Mouse (Mus musculus): Measurements from ENCODE around the gene Hsd17b3.

Gene Hsd17b3

GRCm38 (mm10) chr13:64089130-64089529, at the start of gene Hsd17b3:
Gene Hsd17b3 (minus strand): TSS chr13:64089230.
- no peak for DNase-seq (ENCODE audit: extremely low read depth, low read depth, low spot score)

- no peak for DNase-seq (ENCODE audit: extremely low read depth, low read depth, low spot score)
These were observed 40.8 kb upstream of the Hsd17b3 start for GRCm38 (mm10) chr13:64129616-64130375.

- no peak for DNase-seq (ENCODE audit: extremely low read depth, low read depth, low spot score)
These were observed 40.0 kb upstream of the Hsd17b3 start, which contains the start of gene Slc35d2 for GRCm38 (mm10) chr13:64128858-64129615. Gene Slc35d2 (minus strand): TSS chr13:64129368.

DNA sequence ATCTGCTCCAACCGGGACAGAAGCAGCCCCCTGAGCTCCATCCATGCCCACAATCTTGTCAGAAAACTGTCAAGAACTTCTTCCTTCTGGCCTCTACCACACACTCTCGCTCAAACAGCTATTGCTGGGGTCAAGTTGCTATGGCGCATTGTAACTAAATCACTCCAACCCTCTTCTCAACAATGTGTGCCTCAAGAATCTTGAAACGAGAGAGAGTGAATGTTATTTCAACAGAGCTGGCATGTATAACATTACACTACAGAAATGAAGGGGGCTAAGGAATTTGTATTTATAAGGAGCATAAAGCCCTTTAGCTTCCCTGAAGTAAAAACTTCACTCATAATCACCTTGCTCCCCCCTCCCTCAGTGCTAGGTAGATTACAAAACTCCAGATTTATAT, 37.3 kb upstream of the Hsd17b3 start:
- no peak for DNase-seq (ENCODE audit: extremely low read depth, low read depth, low spot score)

- DNase-seq (ENCODE audit: extremely low read depth, low read depth, low spot score) = no peak
These were observed 35.9 kb upstream of the Hsd17b3 start for GRCm38 (mm10) chr13:64124886-64125285.

DNA sequence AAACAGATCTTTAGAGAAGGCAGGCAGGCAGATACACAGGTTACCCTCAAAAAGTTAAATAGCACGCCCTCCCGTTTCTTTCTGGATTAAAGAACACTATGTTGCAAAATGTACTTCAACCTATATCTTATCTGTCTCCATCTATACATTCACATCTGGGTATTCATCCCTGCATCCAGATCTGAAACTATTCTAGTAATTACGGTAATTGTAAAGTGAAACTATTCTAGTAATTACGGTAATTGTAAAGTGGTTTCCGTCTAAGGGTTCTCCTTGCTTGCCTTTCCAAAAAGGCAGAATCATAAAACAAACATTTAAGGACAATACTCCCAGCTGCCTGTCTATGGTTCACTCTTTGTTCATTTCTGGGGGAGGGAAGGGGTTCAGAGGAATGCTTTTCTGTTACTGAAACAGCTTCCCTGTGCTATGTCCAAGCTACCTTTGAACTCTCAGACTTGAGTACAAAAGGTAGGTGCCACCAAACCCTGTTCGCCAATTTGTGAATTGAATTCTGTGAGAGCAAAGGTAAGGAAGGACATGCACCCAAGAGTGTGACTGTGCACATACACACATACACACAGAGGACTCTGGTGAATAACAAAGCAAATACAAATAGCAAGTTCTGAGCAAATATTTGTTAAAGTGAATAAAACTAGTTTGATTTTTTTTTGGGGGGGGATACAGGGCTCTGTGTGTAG, 34.6 kb upstream of the Hsd17b3 start:
- no peak for DNase-seq (ENCODE audit: extremely low read depth, low read depth, low spot score)

DNA sequence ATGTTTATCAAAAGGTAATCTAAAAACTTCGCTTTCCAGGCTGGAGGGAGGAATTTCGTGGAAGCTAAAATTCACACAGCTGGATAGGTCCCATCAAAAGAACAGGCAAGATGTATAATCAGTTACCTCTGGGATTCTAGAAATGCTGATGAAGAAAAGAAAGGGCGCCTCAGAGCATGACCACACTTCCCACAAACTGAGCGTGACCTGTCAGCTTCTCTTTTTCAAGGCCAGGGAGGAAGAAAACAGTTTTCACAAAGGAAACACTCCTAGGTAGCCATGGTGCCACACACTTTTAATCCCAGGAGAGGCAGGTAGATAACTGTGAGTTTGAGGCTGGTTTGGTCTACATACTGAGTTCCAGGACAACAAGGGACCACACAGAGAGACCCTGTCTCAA, 31.7 kb upstream of the Hsd17b3 start:
- no peak for DNase-seq (ENCODE audit: extremely low read depth, low read depth, low spot score)

- no peak for DNase-seq (ENCODE audit: extremely low read depth, low read depth, low spot score)
These were observed 28.4 kb upstream of the Hsd17b3 start for GRCm38 (mm10) chr13:64117442-64117841.

DNA sequence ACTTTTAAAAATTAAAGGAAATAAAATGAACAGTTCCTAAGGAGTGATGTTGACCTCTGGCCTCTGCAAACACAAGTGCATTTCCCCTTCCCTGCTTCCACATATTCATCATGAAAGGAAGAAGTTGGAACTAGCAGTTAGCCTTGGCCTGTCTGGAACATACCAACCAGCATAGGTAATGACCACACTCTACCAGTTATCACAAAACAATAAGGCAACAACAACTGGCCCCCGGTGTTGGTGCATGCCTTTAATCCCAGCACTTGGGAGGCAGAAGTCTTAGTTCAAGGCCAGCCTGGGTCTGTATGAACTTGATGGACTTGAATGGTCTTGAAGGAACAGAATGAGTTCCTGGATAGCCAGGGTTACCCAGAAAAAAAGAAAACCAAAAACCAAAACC, 21.4 kb upstream of the Hsd17b3 start:
- no peak for DNase-seq (ENCODE audit: extremely low read depth, low read depth, low spot score)

GRCm38 (mm10) chr13:64108381-64108850, 19.4 kb upstream of the Hsd17b3 start:
- DNase-seq (ENCODE audit: extremely low read depth, low read depth, low spot score) = no peak

DNA sequence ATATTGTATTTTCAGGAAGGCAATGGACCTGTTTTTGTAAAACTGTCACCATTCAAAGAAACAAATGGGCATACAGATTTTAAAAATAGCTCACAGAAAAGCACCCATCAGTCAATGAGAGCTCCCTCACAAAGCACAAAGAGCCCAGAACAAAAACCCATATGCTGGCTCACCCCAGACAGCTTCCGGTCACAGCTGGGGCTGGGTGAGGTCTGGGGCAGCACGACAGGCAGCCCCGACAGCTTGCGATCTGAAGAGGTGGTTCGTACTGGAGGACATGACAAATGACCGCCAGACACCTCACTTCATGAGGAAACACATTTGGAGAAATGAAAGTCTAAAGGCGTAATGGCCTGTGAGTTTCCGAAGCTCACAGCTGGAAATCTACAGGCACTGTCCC, 18.5 kb upstream of the Hsd17b3 start:
- DNase-seq (ENCODE audit: extremely low read depth, low read depth, low spot score) = no peak

GRCm38 (mm10) chr13:64107105-64107504, 18.1 kb upstream of the Hsd17b3 start:
- no peak for DNase-seq (ENCODE audit: extremely low read depth, low read depth, low spot score)

- no peak for DNase-seq (ENCODE audit: extremely low read depth, low read depth, low spot score)
These were observed 16.7 kb upstream of the Hsd17b3 start for GRCm38 (mm10) chr13:64105690-64106089.

GRCm38 (mm10) chr13:64100186-64100585, 11.2 kb upstream of the Hsd17b3 start:
- no peak for DNase-seq (ENCODE audit: extremely low read depth, low read depth, low spot score)

GRCm38 (mm10) chr13:64098992-64099391, 10.0 kb upstream of the Hsd17b3 start:
- DNase-seq (ENCODE audit: extremely low read depth, low read depth, low spot score) = no peak

DNA sequence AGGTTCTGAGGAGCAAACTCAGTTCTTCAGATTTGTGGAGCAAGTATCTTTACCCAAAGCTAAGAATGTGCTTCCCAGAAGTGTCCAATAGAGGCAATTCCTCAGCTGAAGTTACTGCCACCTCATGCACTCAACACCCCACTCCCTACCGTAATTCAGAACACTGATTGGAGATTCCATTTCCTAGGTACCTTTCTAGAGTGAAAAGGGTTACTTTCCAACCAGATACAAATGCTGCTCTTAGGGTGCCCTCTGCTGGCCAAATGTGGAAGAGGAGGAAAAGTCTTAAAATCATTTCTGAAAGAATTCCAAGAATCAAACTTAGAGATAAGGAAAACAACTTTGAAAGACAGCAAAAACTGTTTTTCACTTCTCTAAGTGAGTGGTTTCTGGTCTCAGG, 4.3 kb upstream of the Hsd17b3 start:
- DNase-seq (ENCODE audit: extremely low read depth, low read depth, low spot score) = no peak

- no peak for DNase-seq (ENCODE audit: extremely low read depth, low read depth, low spot score)
These were observed 3.7 kb upstream of the Hsd17b3 start for GRCm38 (mm10) chr13:64092752-64093151.

DNA sequence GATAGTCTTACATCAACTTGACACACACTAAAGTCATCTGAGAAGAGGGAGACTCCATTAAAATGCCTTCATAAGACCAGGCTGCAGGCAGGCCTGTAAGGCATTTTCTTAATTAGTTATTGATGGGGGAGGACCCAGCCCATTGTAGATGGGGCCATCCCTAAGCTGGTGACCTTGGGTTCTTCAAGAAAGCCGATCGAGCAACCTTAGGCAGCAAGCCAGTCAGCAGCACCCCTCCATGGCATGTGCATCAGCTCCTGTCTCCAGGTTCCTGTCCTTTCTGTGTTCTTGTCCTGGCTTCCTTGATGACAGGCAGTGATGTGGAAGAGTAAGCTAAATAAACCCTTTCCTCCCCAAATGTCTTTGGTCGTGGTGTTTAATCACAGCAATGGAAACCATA, 3.1 kb upstream of the Hsd17b3 start:
- DNase-seq (ENCODE audit: extremely low read depth, low read depth, low spot score) = no peak

DNA sequence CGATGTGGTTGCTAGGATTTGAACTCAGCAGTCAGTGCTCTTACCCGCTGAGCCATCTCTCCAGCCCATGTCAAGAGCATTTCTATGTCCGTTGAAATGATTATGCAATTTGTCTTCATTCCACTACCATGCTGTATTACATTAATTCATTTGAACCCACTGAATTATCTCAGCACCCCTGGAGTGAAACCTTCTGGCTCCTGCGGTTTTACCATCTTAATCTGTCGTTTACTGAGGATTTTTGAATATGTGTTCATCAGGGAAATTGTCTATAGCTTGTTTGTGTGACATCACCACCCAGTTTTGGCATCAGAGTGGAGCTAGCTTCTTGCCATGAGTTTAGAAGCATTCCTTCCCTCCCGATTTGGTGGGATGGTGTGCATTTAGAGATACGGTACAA, 2.0 kb upstream of the Hsd17b3 start:
- DNase-seq (ENCODE audit: extremely low read depth, low read depth, low spot score) = no peak

GRCm38 (mm10) chr13:64090278-64090677, 1.2 kb upstream of the Hsd17b3 start:
- no peak for DNase-seq (ENCODE audit: extremely low read depth, low read depth, low spot score)

DNA sequence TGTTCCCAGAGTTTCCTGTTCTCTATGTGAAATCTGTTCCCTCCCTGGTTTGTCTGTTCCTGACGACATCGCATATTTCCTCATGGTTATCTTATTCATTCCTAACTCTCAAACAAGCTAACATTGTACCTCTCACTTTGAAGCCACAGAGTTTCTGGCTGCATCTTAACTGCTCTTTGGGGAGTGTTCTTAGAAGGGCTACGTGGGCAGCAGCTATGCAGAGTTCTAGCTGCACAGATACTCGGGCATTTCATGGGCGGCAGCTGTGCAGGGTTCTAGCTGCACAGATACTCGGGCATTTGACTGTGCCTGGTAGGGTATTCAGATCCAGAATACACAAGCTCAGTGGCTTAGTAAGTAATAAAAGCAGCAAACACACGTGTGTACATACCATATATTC, 973 bp downstream of the Hsd17b3 start:
- no peak for DNase-seq (ENCODE audit: extremely low read depth, low read depth, low spot score)

GRCm38 (mm10) chr13:64086036-64086435, 3.0 kb downstream of the Hsd17b3 start:
- DNase-seq (ENCODE audit: extremely low read depth, low read depth, low spot score) = no peak

Data from fat pad, adult 2 months (tissue).